Mouse (Mus musculus): ENCODE measurements at regions not wholly inside any gene's neighbourhood (a gene's known extent, or its start where the extent isn't known, plus 50 kb on each side); places are given as distances from the start of the nearest gene placed in this dataset.

- DNase-seq (ENCODE audit: low spot score): no peak
Observed at GRCm38 (mm10) chr6:148541981-148542380, 97.8 kb upstream of the Tmtc1 start.

- no peak for DNase-seq (ENCODE audit: low spot score)
Observed at GRCm38 (mm10) chr6:148539207-148539960, 95.2 kb upstream of the Tmtc1 start.

GRCm38 (mm10) chr6:148534364-148534763 is 90.2 kb upstream of the Tmtc1 start:
- DNase-seq (ENCODE audit: low spot score): no peak

- no peak for DNase-seq (ENCODE audit: low spot score)
Observed at GRCm38 (mm10) chr6:148531068-148531467, 86.9 kb upstream of the Tmtc1 start.

GRCm38 (mm10) chr6:148528611-148529010 is 84.4 kb upstream of the Tmtc1 start:
- DNase-seq (ENCODE audit: low spot score): no peak

- DNase-seq (ENCODE audit: low spot score): no peak
Observed at GRCm38 (mm10) chr6:148522893-148523292, 78.7 kb upstream of the Tmtc1 start.

- DNase-seq (ENCODE audit: low spot score): no peak
Observed at GRCm38 (mm10) chr6:148517536-148518245, 73.5 kb upstream of the Tmtc1 start.

- DNase-seq (ENCODE audit: low spot score): no peak
Observed at GRCm38 (mm10) chr6:148516654-148517053, 72.5 kb upstream of the Tmtc1 start.

- no peak for DNase-seq (ENCODE audit: low spot score)
Observed at GRCm38 (mm10) chr6:148515105-148515504, 70.9 kb upstream of the Tmtc1 start.

GRCm38 (mm10) chr6:148514645-148515044 is 70.5 kb upstream of the Tmtc1 start:
- no peak for DNase-seq (ENCODE audit: low spot score)

- no peak for DNase-seq (ENCODE audit: low spot score)
Observed at GRCm38 (mm10) chr6:148514124-148514523, 69.9 kb upstream of the Tmtc1 start.

- no peak for DNase-seq (ENCODE audit: low spot score)
Observed at GRCm38 (mm10) chr6:148513134-148513533, 68.9 kb upstream of the Tmtc1 start.

GRCm38 (mm10) chr6:148505325-148505724 is 61.1 kb upstream of the Tmtc1 start:
- no peak for DNase-seq (ENCODE audit: low spot score)

- DNase-seq (ENCODE audit: low spot score): no peak
Observed at GRCm38 (mm10) chr6:148500251-148501179, 56.3 kb upstream of the Tmtc1 start.
